Mouse (Mus musculus): ENCODE measurements around the gene Fbxl17. TPM values are rescaled to one million over a fixed set of nuclear protein-coding genes. Genes with fewer than 3 reads are reported as not detected.

The Fbxl17 gene
- polyA plus RNA-seq, 1 experiment: 7.3 TPM

- Histone ChIP-seq H3K27ac (ENCODE audit: control insufficient read depth, insufficient read depth, low read length) (no peak overlapping the region), H3K27me3 (ENCODE audit: control insufficient read depth, insufficient read depth, low read length) (no peaks in the 10 kb centered on the region), H3K4me1 (replicated peaks; ENCODE audit: control insufficient read depth, insufficient read depth, low read length) (no peaks in the 10 kb centered on the region; the same call in 1 of the 2 replicates), H3K4me3 (ENCODE audit: control insufficient read depth, insufficient read depth, low read length) (no peak overlapping the region), H3K36me3 (ENCODE audit: control insufficient read depth, insufficient read depth, low read length) (no peaks in the 10 kb centered on the region)
- no peak for TF ChIP-seq POLR2A (IDR thresholded peaks at IDR 0.05; ENCODE audit: control insufficient read depth, extremely low read depth, insufficient read depth, low read length, poor library complexity)
- TF ChIP-seq CTCF (IDR thresholded peaks at IDR 0.05; ENCODE audit: borderline replicate concordance, control insufficient read depth, extremely low read depth, insufficient read depth, low read length, poor library complexity): no peak
- 96% methylated on average over 6 of the region's 6 CpGs for WGBS
- DNase-seq: no peak
These were observed 426.5 kb downstream of the Fbxl17 start for GRCm38 (mm10) chr17:63073342-63073741.

GRCm38 (mm10) chr17:63071134-63071923, 428.5 kb downstream of the Fbxl17 start:
- no peaks in the 10 kb centered on the region for H3K36me3 ChIP-seq (ENCODE audit: control insufficient read depth, insufficient read depth, low read length)
- H3K4me1 ChIP-seq (replicated peaks; ENCODE audit: control insufficient read depth, insufficient read depth, low read length): no peaks in the 10 kb centered on the region; the same call in 1 of the 2 replicates
- no peak for TF ChIP-seq CTCF (IDR thresholded peaks at IDR 0.05; ENCODE audit: borderline replicate concordance, control insufficient read depth, extremely low read depth, insufficient read depth, low read length, poor library complexity)
- TF ChIP-seq POLR2A (IDR thresholded peaks at IDR 0.05; ENCODE audit: control insufficient read depth, extremely low read depth, insufficient read depth, low read length, poor library complexity): no peak
- no peaks in the 10 kb centered on the region for H3K27me3 ChIP-seq (ENCODE audit: control insufficient read depth, insufficient read depth, low read length)
- H3K27ac ChIP-seq (ENCODE audit: control insufficient read depth, insufficient read depth, low read length): no peak overlapping the region
- 95% methylated on average over 15 of the region's 15 CpGs for WGBS
- H3K4me3 ChIP-seq (ENCODE audit: control insufficient read depth, insufficient read depth, low read length): no peak overlapping the region
- DNase-seq: no peak

- Histone ChIP-seq H3K4me1 (replicated peaks; ENCODE audit: control insufficient read depth, insufficient read depth, low read length) (no peaks in the 10 kb centered on the region; the same call in 1 of the 2 replicates), H3K4me3 (ENCODE audit: control insufficient read depth, insufficient read depth, low read length) (no peak overlapping the region), H3K27ac (ENCODE audit: control insufficient read depth, insufficient read depth, low read length) (no peak overlapping the region), H3K36me3 (ENCODE audit: control insufficient read depth, insufficient read depth, low read length) (no peaks in the 10 kb centered on the region), H3K27me3 (ENCODE audit: control insufficient read depth, insufficient read depth, low read length) (no peaks in the 10 kb centered on the region)
- WGBS: 91% methylated on average over 5 of the region's 5 CpGs
- DNase-seq: no peak
- TF ChIP-seq POLR2A (IDR thresholded peaks at IDR 0.05; ENCODE audit: control insufficient read depth, extremely low read depth, insufficient read depth, low read length, poor library complexity): no peak
- TF ChIP-seq CTCF (IDR thresholded peaks at IDR 0.05; ENCODE audit: borderline replicate concordance, control insufficient read depth, extremely low read depth, insufficient read depth, low read length, poor library complexity): no peak
These were observed 429.6 kb downstream of the Fbxl17 start for GRCm38 (mm10) chr17:63070161-63070761.

GRCm38 (mm10) chr17:63062785-63063184, 437.0 kb downstream of the Fbxl17 start:
- no peak overlapping the region for H3K27ac ChIP-seq (ENCODE audit: control insufficient read depth, insufficient read depth, low read length)
- no peaks in the 10 kb centered on the region for H3K36me3 ChIP-seq (ENCODE audit: control insufficient read depth, insufficient read depth, low read length)
- no peak overlapping the region for H3K4me3 ChIP-seq (ENCODE audit: control insufficient read depth, insufficient read depth, low read length)
- H3K4me1 ChIP-seq (replicated peaks; ENCODE audit: control insufficient read depth, insufficient read depth, low read length): no peaks in the 10 kb centered on the region
- no peak for TF ChIP-seq POLR2A (IDR thresholded peaks at IDR 0.05; ENCODE audit: control insufficient read depth, extremely low read depth, insufficient read depth, low read length, poor library complexity)
- no peak for TF ChIP-seq CTCF (IDR thresholded peaks at IDR 0.05; ENCODE audit: borderline replicate concordance, control insufficient read depth, extremely low read depth, insufficient read depth, low read length, poor library complexity)
- 94% methylated on average over 5 of the region's 5 CpGs for WGBS
- no peak for DNase-seq
- no peaks in the 10 kb centered on the region for H3K27me3 ChIP-seq (ENCODE audit: control insufficient read depth, insufficient read depth, low read length)

GRCm38 (mm10) chr17:63061786-63062185, 438.0 kb downstream of the Fbxl17 start:
- no peak overlapping the region for H3K4me3 ChIP-seq (ENCODE audit: control insufficient read depth, insufficient read depth, low read length)
- WGBS: 97% methylated on average over 3 of the region's 3 CpGs
- H3K27me3 ChIP-seq (ENCODE audit: control insufficient read depth, insufficient read depth, low read length): no peaks in the 10 kb centered on the region
- no peaks in the 10 kb centered on the region for H3K4me1 ChIP-seq (replicated peaks; ENCODE audit: control insufficient read depth, insufficient read depth, low read length)
- TF ChIP-seq POLR2A (IDR thresholded peaks at IDR 0.05; ENCODE audit: control insufficient read depth, extremely low read depth, insufficient read depth, low read length, poor library complexity): no peak
- no peak for TF ChIP-seq CTCF (IDR thresholded peaks at IDR 0.05; ENCODE audit: borderline replicate concordance, control insufficient read depth, extremely low read depth, insufficient read depth, low read length, poor library complexity)
- H3K36me3 ChIP-seq (ENCODE audit: control insufficient read depth, insufficient read depth, low read length): no peaks in the 10 kb centered on the region
- no peak for DNase-seq
- no peak overlapping the region for H3K27ac ChIP-seq (ENCODE audit: control insufficient read depth, insufficient read depth, low read length)

- WGBS: 96% methylated on average over 3 of the region's 3 CpGs
- Histone ChIP-seq H3K36me3 (ENCODE audit: control insufficient read depth, insufficient read depth, low read length) (no peaks in the 10 kb centered on the region), H3K4me3 (ENCODE audit: control insufficient read depth, insufficient read depth, low read length) (no peak overlapping the region), H3K4me1 (replicated peaks; ENCODE audit: control insufficient read depth, insufficient read depth, low read length) (no peaks in the 10 kb centered on the region), H3K27ac (ENCODE audit: control insufficient read depth, insufficient read depth, low read length) (no peak overlapping the region), H3K27me3 (ENCODE audit: control insufficient read depth, insufficient read depth, low read length) (no peaks in the 10 kb centered on the region)
- no peak for DNase-seq
- TF ChIP-seq CTCF (IDR thresholded peaks at IDR 0.05; ENCODE audit: borderline replicate concordance, control insufficient read depth, extremely low read depth, insufficient read depth, low read length, poor library complexity) (no peak), POLR2A (IDR thresholded peaks at IDR 0.05; ENCODE audit: control insufficient read depth, extremely low read depth, insufficient read depth, low read length, poor library complexity) (no peak)
These were observed 439.0 kb downstream of the Fbxl17 start for GRCm38 (mm10) chr17:63060814-63061213.
